Mouse (Mus musculus): ENCODE results near the gene Ccdc194. TPM values are rescaled to one million over a fixed set of nuclear protein-coding genes. Genes with fewer than 3 reads are reported as not detected.

Ccdc194 gene
- polyA plus RNA-seq, 1 experiment from 2014 or later, result 0.49 TPM

- H3K9ac ChIP-seq, result no peak overlapping the region
- H3K4me3 ChIP-seq (replicated peaks), result no peak overlapping the region
- peaks cover 31% of the 10 kb centered on the region for H3K27me3 ChIP-seq (replicated peaks)
- ATAC-seq (ENCODE audit: insufficient read depth, low FRiP score, low read depth), result no peak
- WGBS, result 87% methylated on average over 4 of the region's 4 CpGs
- H3K27ac ChIP-seq, result no peak overlapping the region
- H3K36me3 ChIP-seq, result no peaks in the 10 kb centered on the region
- H3K4me1 ChIP-seq, result 0 out of 2 replicates have a peak, but pooled peaks cover 5% of the 10 kb centered on the region
- H3K4me2 ChIP-seq, result no peak overlapping the region
- H3K9me3 ChIP-seq, result no peaks in the 10 kb centered on the region
Measured at GRCm38 (mm10) chr8:71505326-71505725, 20.2 kb downstream of the Ccdc194 start.

GRCm38 (mm10) chr8:71504349-71504748 lies 21.2 kb downstream of the Ccdc194 start:
- no peaks in the 10 kb centered on the region for H3K9me3 ChIP-seq
- no peak overlapping the region for H3K4me2 ChIP-seq
- no peak overlapping the region for H3K4me3 ChIP-seq (replicated peaks)
- WGBS, result 86% methylated on average over 4 of the region's 4 CpGs
- no peaks in the 10 kb centered on the region for H3K36me3 ChIP-seq
- ATAC-seq (ENCODE audit: insufficient read depth, low FRiP score, low read depth), result no peak
- peaks cover 31% of the 10 kb centered on the region for H3K27me3 ChIP-seq (replicated peaks)
- no peak overlapping the region for H3K9ac ChIP-seq
- H3K4me1 ChIP-seq, result 0 out of 2 replicates have a peak, but pooled peaks cover 6% of the 10 kb centered on the region
- H3K27ac ChIP-seq, result no peak overlapping the region

GRCm38 (mm10) chr8:71498816-71499690 lies 26.5 kb downstream of the Ccdc194 start:
- Histone ChIP-seq H3K9ac (no peak overlapping the region), H3K27ac (peak overlapping the region; percentile 37; the same call in 1 of the 2 replicates), H3K4me1 (peaks cover 38% of the 10 kb centered on the region), H3K27me3 (replicated peaks) (no peaks in the 10 kb centered on the region), H3K4me3 (replicated peaks) (no peak overlapping the region), H3K36me3 (no peaks in the 10 kb centered on the region), H3K9me3 (no peaks in the 10 kb centered on the region), H3K4me2 (no peak overlapping the region)
- ATAC-seq (ENCODE audit: insufficient read depth, low FRiP score, low read depth), result no peak; the same call in 1 of the 2 replicates
- WGBS, result 26% methylated on average over 16 of the region's 16 CpGs

DNA sequence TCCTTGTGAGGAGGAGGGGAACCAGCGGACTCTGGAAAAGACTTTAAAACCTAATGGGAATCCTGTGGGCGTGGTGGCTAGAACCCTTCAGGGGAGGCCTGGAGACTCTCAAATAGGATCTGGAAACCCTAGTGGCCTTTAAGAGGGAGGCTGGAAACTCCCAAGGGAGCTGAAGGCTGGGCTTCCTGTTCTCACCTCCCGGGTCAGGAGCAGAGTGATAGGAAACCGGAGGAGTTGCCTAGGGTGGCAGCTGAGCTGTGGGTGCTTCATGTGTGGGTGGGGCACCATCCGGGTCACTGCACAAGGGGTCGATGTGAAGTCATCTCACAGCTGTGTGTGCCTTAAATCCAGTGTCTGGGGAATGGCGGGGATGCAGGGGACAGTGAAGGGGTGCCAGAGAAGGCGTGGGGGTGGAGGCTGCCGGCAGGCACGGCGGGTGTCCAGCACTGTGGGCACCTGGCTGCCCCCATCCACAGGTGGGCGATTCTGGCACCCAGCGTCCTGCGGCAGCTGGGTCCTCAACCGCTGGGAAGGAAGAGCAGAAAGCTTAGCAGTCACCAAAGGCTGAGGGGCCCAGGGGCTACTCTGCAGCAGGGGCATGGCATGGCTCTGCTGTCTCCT lies 27.5 kb downstream of the Ccdc194 start:
- ATAC-seq (ENCODE audit: insufficient read depth, low FRiP score, low read depth), result no peak
- 21% methylated on average over 15 of the region's 15 CpGs for WGBS
- peaks cover 38% of the 10 kb centered on the region for H3K4me1 ChIP-seq
- 0 out of 2 replicates have a peak, but pooled peaks cover 3% of the 10 kb centered on the region for H3K36me3 ChIP-seq
- no peaks in the 10 kb centered on the region for H3K27me3 ChIP-seq (replicated peaks)
- H3K27ac ChIP-seq, result peak overlapping the region; percentile 37
- H3K4me3 ChIP-seq (replicated peaks), result no peak overlapping the region
- no peak overlapping the region for H3K4me2 ChIP-seq
- no peak overlapping the region for H3K9ac ChIP-seq
- H3K9me3 ChIP-seq, result no peaks in the 10 kb centered on the region

GRCm38 (mm10) chr8:71497077-71497645 lies 28.4 kb downstream of the Ccdc194 start:
- 96% methylated on average over 1 of the region's 1 CpGs for WGBS

GRCm38 (mm10) chr8:71496481-71496880 lies 29.0 kb downstream of the Ccdc194 start:
- Histone ChIP-seq H3K9ac (no peak overlapping the region), H3K27ac (peak overlapping the region; percentile 68), H3K4me1 (peaks cover 38% of the 10 kb centered on the region)

More at GRCm38 (mm10) chr8:71497077-71497645, 28.4 kb downstream of the Ccdc194 start:
- no peaks in the 10 kb centered on the region for H3K27me3 ChIP-seq (replicated peaks)
- no peak overlapping the region for H3K4me3 ChIP-seq (replicated peaks)
- H3K36me3 ChIP-seq, result peaks cover 11% of the 10 kb centered on the region
- peak overlapping the region; percentile 68; the same call in 1 of the 2 replicates for H3K27ac ChIP-seq
- no peak for ATAC-seq (ENCODE audit: insufficient read depth, low FRiP score, low read depth)
- no peak overlapping the region for H3K4me2 ChIP-seq
- no peaks in the 10 kb centered on the region for H3K9me3 ChIP-seq
- peaks cover 38% of the 10 kb centered on the region for H3K4me1 ChIP-seq
- H3K9ac ChIP-seq, result no peak overlapping the region

DNA sequence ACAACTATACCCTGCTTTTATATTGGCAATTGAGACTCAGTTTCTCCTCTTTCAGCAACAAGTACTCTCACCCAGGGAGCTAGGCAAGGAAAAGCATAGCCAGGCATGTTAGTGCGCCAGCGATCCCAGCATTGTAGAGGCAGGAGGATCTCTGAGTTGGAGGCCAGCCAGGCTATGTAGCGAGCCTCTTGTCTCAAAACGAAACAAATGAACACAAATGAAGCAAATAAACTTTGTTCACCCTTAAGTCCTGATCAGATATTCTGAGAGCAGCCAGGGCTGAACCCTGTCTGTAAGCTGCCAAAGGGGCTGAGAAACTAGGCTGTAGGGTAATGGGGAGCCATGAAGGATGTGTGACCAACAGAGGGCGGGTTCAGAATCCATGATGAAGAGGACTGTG lies 29.7 kb downstream of the Ccdc194 start:
- peaks cover 21% of the 10 kb centered on the region for H3K36me3 ChIP-seq
- 72% methylated on average over 5 of the region's 5 CpGs for WGBS

More at GRCm38 (mm10) chr8:71496481-71496880, 29.0 kb downstream of the Ccdc194 start:
- H3K9me3 ChIP-seq, result no peaks in the 10 kb centered on the region
- H3K4me2 ChIP-seq, result no peak overlapping the region
- no peaks in the 10 kb centered on the region for H3K27me3 ChIP-seq (replicated peaks)
- H3K36me3 ChIP-seq, result peaks cover 15% of the 10 kb centered on the region
- WGBS, result 31% methylated on average over 11 of the region's 11 CpGs
- ATAC-seq (ENCODE audit: insufficient read depth, low FRiP score, low read depth), result no peak; the same call in 1 of the 2 replicates
- H3K4me3 ChIP-seq (replicated peaks), result no peak overlapping the region

GRCm38 (mm10) chr8:71495039-71495438 lies 30.5 kb downstream of the Ccdc194 start:
- peak; percentile 70 for ATAC-seq (ENCODE audit: insufficient read depth, low FRiP score, low read depth)
- H3K4me1 ChIP-seq, result peaks cover 41% of the 10 kb centered on the region
- peaks cover 21% of the 10 kb centered on the region for H3K36me3 ChIP-seq
- H3K9me3 ChIP-seq, result no peaks in the 10 kb centered on the region
- H3K4me2 ChIP-seq, result peak overlapping the region; percentile 24; the same call in 1 of the 2 replicates
- H3K4me3 ChIP-seq (replicated peaks), result no peak overlapping the region
- no peak overlapping the region for H3K27ac ChIP-seq
- whole genome bisulfite sequencing, result 20% methylated on average over 16 of the region's 16 CpGs
- no peak overlapping the region for H3K9ac ChIP-seq
- H3K27me3 ChIP-seq (replicated peaks), result no peaks in the 10 kb centered on the region

More for the DNA sequence above, 29.7 kb downstream of the Ccdc194 start:
- Histone ChIP-seq H3K27me3 (replicated peaks) (no peaks in the 10 kb centered on the region), H3K9ac (no peak overlapping the region), H3K4me3 (replicated peaks) (no peak overlapping the region), H3K9me3 (no peaks in the 10 kb centered on the region), H3K4me1 (peaks cover 38% of the 10 kb centered on the region), H3K4me2 (no peak overlapping the region), H3K27ac (peak overlapping the region; percentile 68)
- ATAC-seq (ENCODE audit: insufficient read depth, low FRiP score, low read depth), result no peak

DNA sequence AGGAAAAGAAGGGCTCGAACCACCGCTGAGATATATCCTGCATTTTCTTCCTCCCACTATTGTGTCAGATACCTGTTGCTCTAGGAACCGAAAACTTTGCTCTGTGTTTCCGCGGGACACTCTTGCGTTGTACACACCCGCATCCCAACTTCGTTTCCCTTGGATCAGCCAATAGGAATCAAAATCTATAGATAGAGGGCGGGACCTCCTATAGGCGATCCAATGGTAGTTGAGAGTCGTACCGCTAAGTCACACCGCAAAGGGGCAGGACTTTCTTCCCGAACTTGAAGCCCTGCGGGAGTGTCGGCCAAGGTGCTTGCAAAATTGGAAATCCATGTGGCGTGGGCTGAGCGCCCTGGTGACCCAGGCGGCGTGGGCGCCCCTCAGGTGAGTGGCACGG lies 37.1 kb downstream of the Ccdc194 start:
- Histone ChIP-seq H3K4me3 (replicated peaks) (peak overlapping the region; percentile 83), H3K27me3 (replicated peaks) (no peaks in the 10 kb centered on the region), H3K9ac (peak overlapping the region; percentile 75), H3K4me1 (peaks cover 30% of the 10 kb centered on the region), H3K4me2 (peak overlapping the region; percentile 99), H3K9me3 (no peaks in the 10 kb centered on the region), H3K27ac (peak overlapping the region; percentile 89), H3K36me3 (peaks cover 21% of the 10 kb centered on the region)
- peak; percentile 90 for ATAC-seq (ENCODE audit: insufficient read depth, low FRiP score, low read depth)
- WGBS, result 0% methylated on average over 22 of the region's 22 CpGs

- peak within 1 kb of the TSS; percentile 89 for H3K27ac ChIP-seq
- ATAC-seq (ENCODE audit: insufficient read depth, low FRiP score, low read depth), result peak; percentile 34; the same call in 1 of the 2 replicates
Measured at GRCm38 (mm10) chr8:71487691-71488445, 37.6 kb downstream of the Ccdc194 start, which contains the start of gene Gtpbp3. Gene Gtpbp3, plus strand, starts transcription at chr8:71488103.

GRCm38 (mm10) chr8:71486136-71486529 lies 39.4 kb downstream of the Ccdc194 start:
- Histone ChIP-seq H3K9me3 (no peaks in the 10 kb centered on the region), H3K27me3 (replicated peaks) (no peaks in the 10 kb centered on the region), H3K36me3 (peaks cover 3% of the 10 kb centered on the region; the same call in 1 of the 2 replicates), H3K9ac (no peak overlapping the region), H3K27ac (peak overlapping the region; percentile 80; the same call in 1 of the 2 replicates), H3K4me2 (peak overlapping the region; percentile 94), H3K4me3 (replicated peaks) (peak overlapping the region; percentile 82), H3K4me1 (peaks cover 30% of the 10 kb centered on the region)
- 9% methylated on average over 7 of the region's 7 CpGs for WGBS
- ATAC-seq (ENCODE audit: insufficient read depth, low FRiP score, low read depth), result no peak

More at GRCm38 (mm10) chr8:71487691-71488445, 37.6 kb downstream of the Ccdc194 start, which contains the start of gene Gtpbp3:
- Histone ChIP-seq H3K9ac (peak within 1 kb of the TSS; percentile 75), H3K36me3 (peaks cover 16% of the 10 kb centered on the region), H3K4me3 (replicated peaks) (peak within 1 kb of the TSS; percentile 83), H3K4me1 (peaks cover 30% of the 10 kb centered on the region), H3K4me2 (peak within 1 kb of the TSS; percentile 99), H3K9me3 (no peaks in the 10 kb centered on the region), H3K27me3 (replicated peaks) (no peaks in the 10 kb centered on the region)
- WGBS, result under 1% methylated on average over 33 of the region's 33 CpGs

Measured in stomach, embryonic 15.5 days (tissue).